Mouse (Mus musculus): ENCODE measurements around the gene Setd4. TPM values are rescaled to one million over a fixed set of nuclear protein-coding genes. Genes with fewer than 3 reads are reported as not detected.

Gene Setd4
- polyA plus RNA-seq, 1 experiment: 20.4 TPM

- H3K4me3 ChIP-seq (ENCODE audit: insufficient read depth, low read length): no peak overlapping the region
- TF ChIP-seq CTCF (IDR thresholded peaks at IDR 0.05; ENCODE audit: extremely low read depth, insufficient read depth, low read length): no peak
- no peak for TF ChIP-seq POLR2A (IDR thresholded peaks at IDR 0.05; ENCODE audit: extremely low read depth, insufficient read depth, low read length)
- no peaks in the 10 kb centered on the region for H3K4me1 ChIP-seq (ENCODE audit: control insufficient read depth, insufficient read depth, low read length)
- no peak overlapping the region for H3K27ac ChIP-seq (ENCODE audit: insufficient read depth, low read length)
Measured at GRCm38 (mm10) chr16:93581125-93581524, 22.7 kb downstream of the Setd4 start.

GRCm38 (mm10) chr16:93578346-93579005 is 25.4 kb downstream of the Setd4 start:
- TF ChIP-seq CTCF (IDR thresholded peaks at IDR 0.05; ENCODE audit: extremely low read depth, insufficient read depth, low read length): no peak
- no peak for TF ChIP-seq POLR2A (IDR thresholded peaks at IDR 0.05; ENCODE audit: extremely low read depth, insufficient read depth, low read length)
- no peak overlapping the region for H3K27ac ChIP-seq (ENCODE audit: insufficient read depth, low read length)
- no peaks in the 10 kb centered on the region for H3K4me1 ChIP-seq (ENCODE audit: control insufficient read depth, insufficient read depth, low read length)
- no peak overlapping the region for H3K4me3 ChIP-seq (ENCODE audit: insufficient read depth, low read length)

GRCm38 (mm10) chr16:93576412-93577082 is 27.3 kb downstream of the Setd4 start:
- no peak overlapping the region for H3K4me3 ChIP-seq (ENCODE audit: insufficient read depth, low read length)
- no peaks in the 10 kb centered on the region for H3K4me1 ChIP-seq (ENCODE audit: control insufficient read depth, insufficient read depth, low read length)
- no peak overlapping the region for H3K27ac ChIP-seq (ENCODE audit: insufficient read depth, low read length)
- no peak for TF ChIP-seq POLR2A (IDR thresholded peaks at IDR 0.05; ENCODE audit: extremely low read depth, insufficient read depth, low read length)
- peak; percentile 96 for TF ChIP-seq CTCF (IDR thresholded peaks at IDR 0.05; ENCODE audit: extremely low read depth, insufficient read depth, low read length)

- TF ChIP-seq POLR2A (IDR thresholded peaks at IDR 0.05; ENCODE audit: extremely low read depth, insufficient read depth, low read length): no peak
- no peak for TF ChIP-seq CTCF (IDR thresholded peaks at IDR 0.05; ENCODE audit: extremely low read depth, insufficient read depth, low read length)
- Histone ChIP-seq H3K27ac (ENCODE audit: insufficient read depth, low read length) (no peak overlapping the region), H3K4me1 (ENCODE audit: control insufficient read depth, insufficient read depth, low read length) (no peaks in the 10 kb centered on the region), H3K4me3 (ENCODE audit: insufficient read depth, low read length) (no peak overlapping the region)
Measured at GRCm38 (mm10) chr16:93575574-93575973, 28.3 kb downstream of the Setd4 start.

GRCm38 (mm10) chr16:93574521-93575191 is 29.2 kb downstream of the Setd4 start:
- H3K27ac ChIP-seq (ENCODE audit: insufficient read depth, low read length): no peak overlapping the region
- H3K4me3 ChIP-seq (ENCODE audit: insufficient read depth, low read length): no peak overlapping the region
- no peaks in the 10 kb centered on the region for H3K4me1 ChIP-seq (ENCODE audit: control insufficient read depth, insufficient read depth, low read length)
- TF ChIP-seq CTCF (IDR thresholded peaks at IDR 0.05; ENCODE audit: extremely low read depth, insufficient read depth, low read length) (no peak), POLR2A (IDR thresholded peaks at IDR 0.05; ENCODE audit: extremely low read depth, insufficient read depth, low read length) (no peak)

- no peak overlapping the region for H3K4me3 ChIP-seq (ENCODE audit: insufficient read depth, low read length)
- no peak overlapping the region for H3K27ac ChIP-seq (ENCODE audit: insufficient read depth, low read length)
- TF ChIP-seq CTCF (IDR thresholded peaks at IDR 0.05; ENCODE audit: extremely low read depth, insufficient read depth, low read length) (no peak), POLR2A (IDR thresholded peaks at IDR 0.05; ENCODE audit: extremely low read depth, insufficient read depth, low read length) (no peak)
- no peaks in the 10 kb centered on the region for H3K4me1 ChIP-seq (ENCODE audit: control insufficient read depth, insufficient read depth, low read length)
Measured at GRCm38 (mm10) chr16:93573434-93573833, 30.4 kb downstream of the Setd4 start.

GRCm38 (mm10) chr16:93572383-93572782 is 31.5 kb downstream of the Setd4 start:
- no peak overlapping the region for H3K27ac ChIP-seq (ENCODE audit: insufficient read depth, low read length)
- H3K4me3 ChIP-seq (ENCODE audit: insufficient read depth, low read length): no peak overlapping the region
- TF ChIP-seq POLR2A (IDR thresholded peaks at IDR 0.05; ENCODE audit: extremely low read depth, insufficient read depth, low read length): no peak
- TF ChIP-seq CTCF (IDR thresholded peaks at IDR 0.05; ENCODE audit: extremely low read depth, insufficient read depth, low read length): no peak
- H3K4me1 ChIP-seq (ENCODE audit: control insufficient read depth, insufficient read depth, low read length): no peaks in the 10 kb centered on the region

GRCm38 (mm10) chr16:93558499-93558898 is 45.4 kb downstream of the Setd4 start:
- Histone ChIP-seq H3K4me1 (ENCODE audit: control insufficient read depth, insufficient read depth, low read length) (no peaks in the 10 kb centered on the region), H3K4me3 (ENCODE audit: insufficient read depth, low read length) (no peak overlapping the region), H3K27ac (ENCODE audit: insufficient read depth, low read length) (no peak overlapping the region)
- TF ChIP-seq CTCF (IDR thresholded peaks at IDR 0.05; ENCODE audit: extremely low read depth, insufficient read depth, low read length): no peak
- no peak for TF ChIP-seq POLR2A (IDR thresholded peaks at IDR 0.05; ENCODE audit: extremely low read depth, insufficient read depth, low read length)

- H3K4me1 ChIP-seq (ENCODE audit: control insufficient read depth, insufficient read depth, low read length): no peaks in the 10 kb centered on the region
- TF ChIP-seq POLR2A (IDR thresholded peaks at IDR 0.05; ENCODE audit: extremely low read depth, insufficient read depth, low read length): no peak
- no peak for TF ChIP-seq CTCF (IDR thresholded peaks at IDR 0.05; ENCODE audit: extremely low read depth, insufficient read depth, low read length)
- no peak overlapping the region for H3K4me3 ChIP-seq (ENCODE audit: insufficient read depth, low read length)
- no peak overlapping the region for H3K27ac ChIP-seq (ENCODE audit: insufficient read depth, low read length)
Measured at GRCm38 (mm10) chr16:93557646-93558045, 46.2 kb downstream of the Setd4 start.

Data from cortical plate, adult 2 months (tissue).